Mouse (Mus musculus): ENCODE measurements at regions not wholly inside any gene's neighbourhood (a gene's known extent, or its start where the extent isn't known, plus 50 kb on each side); places are given as distances from the start of the nearest gene placed in this dataset.
A peak's percentile ranks its signal among the peaks of the same experiment; 100 is the strongest.

GRCm38 (mm10) chr2:161233155-161233741, 124.4 kb upstream of the Chd6 start:
- 73% methylated on average over 9 of the region's 9 CpGs for WGBS (ENCODE audit: insufficient replicate concordance)
- H3K27me3 ChIP-seq = no peaks in the 10 kb centered on the region
- no peaks in the 10 kb centered on the region for H3K4me1 ChIP-seq (replicated peaks)
- ATAC-seq (ENCODE audit: low read depth) (no peak), DNase-seq (no peak)
- no peak overlapping the region for H3K9ac ChIP-seq
- H3K36me3 ChIP-seq = no peaks in the 10 kb centered on the region
- no peak overlapping the region for H3K4me2 ChIP-seq
- no peaks in the 10 kb centered on the region for H3K9me3 ChIP-seq (replicated peaks)
- H3K4me3 ChIP-seq (replicated peaks) = no peak overlapping the region
- no peak overlapping the region for H3K27ac ChIP-seq

- Histone ChIP-seq H3K4me3 (replicated peaks) (no peak overlapping the region), H3K4me2 (no peak overlapping the region), H3K27ac (no peak overlapping the region), H3K36me3 (no peaks in the 10 kb centered on the region), H3K9me3 (replicated peaks) (no peaks in the 10 kb centered on the region), H3K9ac (no peak overlapping the region), H3K27me3 (no peaks in the 10 kb centered on the region), H3K4me1 (replicated peaks) (no peaks in the 10 kb centered on the region)
- DNase-seq (no peak), ATAC-seq (ENCODE audit: low read depth) (no peak)
- WGBS (ENCODE audit: insufficient replicate concordance) = 25% methylated on average over 4 of the region's 4 CpGs
Measured at GRCm38 (mm10) chr2:161231405-161231804, 122.5 kb upstream of the Chd6 start.

DNA sequence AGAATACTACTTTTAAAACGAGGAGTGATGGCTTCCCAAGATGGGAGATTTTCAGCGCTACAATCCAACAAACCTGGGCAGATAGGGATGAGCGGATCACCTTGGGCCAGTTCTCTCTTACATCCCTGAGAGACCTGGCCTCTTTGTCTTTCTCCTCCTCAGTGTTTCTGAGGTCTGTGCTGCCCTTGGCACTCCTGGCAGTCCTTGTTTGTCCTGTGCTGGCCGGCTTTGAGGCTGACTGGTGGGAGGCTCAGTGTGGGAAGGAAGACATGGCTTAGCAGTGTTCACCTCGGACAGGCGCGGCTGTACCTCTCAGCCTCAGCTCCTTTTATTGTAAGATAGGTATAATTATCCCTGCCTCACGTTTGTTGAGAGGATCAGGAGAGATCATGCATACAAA, 106.9 kb upstream of the Chd6 start:
- 73% methylated on average over 8 of the region's 8 CpGs for WGBS (ENCODE audit: insufficient replicate concordance)
- Histone ChIP-seq H3K4me1 (replicated peaks) (no peaks in the 10 kb centered on the region), H3K9ac (no peak overlapping the region), H3K9me3 (replicated peaks) (no peaks in the 10 kb centered on the region), H3K4me2 (no peak overlapping the region), H3K27ac (no peak overlapping the region), H3K4me3 (replicated peaks) (no peak overlapping the region), H3K27me3 (no peaks in the 10 kb centered on the region), H3K36me3 (no peaks in the 10 kb centered on the region)
- no peak for ATAC-seq (ENCODE audit: low read depth)
- no peak for DNase-seq

GRCm38 (mm10) chr2:161214681-161215458, 106.0 kb upstream of the Chd6 start:
- ATAC-seq (ENCODE audit: low read depth) = no peak
- no peak overlapping the region for H3K4me3 ChIP-seq (replicated peaks)
- peak; percentile 17 for DNase-seq

GRCm38 (mm10) chr2:161212322-161212882, 103.5 kb upstream of the Chd6 start:
- DNase-seq (no peak), ATAC-seq (ENCODE audit: low read depth) (no peak)
- no peaks in the 10 kb centered on the region for H3K9me3 ChIP-seq (replicated peaks)
- no peaks in the 10 kb centered on the region for H3K27me3 ChIP-seq
- WGBS (ENCODE audit: insufficient replicate concordance) = 56% methylated on average over 13 of the region's 13 CpGs
- no peak overlapping the region for H3K27ac ChIP-seq
- no peak overlapping the region for H3K4me3 ChIP-seq (replicated peaks)
- no peak overlapping the region for H3K4me2 ChIP-seq
- H3K36me3 ChIP-seq = no peaks in the 10 kb centered on the region
- no peaks in the 10 kb centered on the region for H3K4me1 ChIP-seq (replicated peaks)
- H3K9ac ChIP-seq = no peak overlapping the region

More at GRCm38 (mm10) chr2:161214681-161215458, 106.0 kb upstream of the Chd6 start:
- Histone ChIP-seq H3K9ac (no peak overlapping the region), H3K36me3 (no peaks in the 10 kb centered on the region), H3K27me3 (no peaks in the 10 kb centered on the region), H3K4me1 (replicated peaks) (no peaks in the 10 kb centered on the region), H3K9me3 (replicated peaks) (no peaks in the 10 kb centered on the region), H3K4me2 (no peak overlapping the region), H3K27ac (no peak overlapping the region)
- WGBS (ENCODE audit: insufficient replicate concordance) = 22% methylated on average over 15 of the region's 15 CpGs

DNA sequence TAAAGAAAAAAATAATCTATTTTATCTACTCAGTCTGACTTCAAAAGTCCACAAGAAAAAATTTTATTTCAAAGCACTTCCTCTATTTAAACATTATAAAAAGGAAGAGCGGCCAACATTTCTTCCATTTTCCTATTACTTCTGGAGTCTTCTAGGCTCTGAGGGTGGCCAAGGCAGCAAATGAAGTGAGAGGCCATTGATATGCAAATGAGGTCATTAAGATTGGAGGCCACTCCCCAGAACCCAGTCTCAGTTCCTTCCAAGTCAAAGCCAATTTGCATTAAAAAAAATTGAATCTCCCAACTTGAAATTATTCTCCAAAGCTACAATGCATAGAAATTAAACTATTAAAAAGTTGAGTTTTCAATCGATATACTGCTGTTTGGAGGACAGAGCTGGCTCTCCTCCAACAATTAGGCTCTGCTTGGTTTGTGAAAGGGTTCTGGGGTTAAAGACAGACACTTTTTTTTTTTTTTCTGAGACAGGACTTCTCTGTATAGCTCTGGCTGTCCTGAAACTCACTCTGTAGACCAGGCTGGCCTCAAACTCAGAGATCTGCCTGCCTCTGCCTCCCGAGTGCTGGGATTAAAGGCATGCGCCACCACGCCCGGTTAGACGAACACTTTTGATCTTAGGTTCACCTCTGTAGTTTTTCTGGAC, 88.0 kb upstream of the Chd6 start:
- no peaks in the 10 kb centered on the region for H3K9me3 ChIP-seq (replicated peaks)
- ATAC-seq (ENCODE audit: low read depth) = no peak
- WGBS (ENCODE audit: insufficient replicate concordance) = 77% methylated on average over 7 of the region's 7 CpGs

DNA sequence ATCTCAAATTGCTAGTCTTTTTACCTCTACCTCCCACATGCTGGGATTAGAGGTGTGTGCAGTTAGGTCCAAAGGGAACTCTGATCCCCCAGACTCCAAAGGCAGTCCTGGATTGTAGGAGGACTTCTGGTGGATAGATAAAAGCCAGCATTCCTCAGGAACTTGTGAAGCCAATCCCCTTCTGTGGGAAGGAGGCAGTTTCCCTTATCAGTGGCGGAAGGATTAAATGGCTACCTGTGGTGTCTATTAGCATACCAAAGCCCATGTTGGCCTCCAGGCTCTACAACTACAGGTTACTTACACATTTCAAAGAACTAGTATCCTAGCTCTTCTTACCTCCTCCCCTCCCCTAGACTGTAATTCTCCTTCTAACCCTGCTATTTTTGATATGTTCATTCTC, 78.6 kb upstream of the Chd6 start:
- ATAC-seq (ENCODE audit: low read depth) = no peak
- Histone ChIP-seq H3K9ac (no peak overlapping the region), H3K9me3 (replicated peaks) (no peaks in the 10 kb centered on the region), H3K27ac (no peak overlapping the region), H3K4me3 (replicated peaks) (no peak overlapping the region), H3K4me2 (no peak overlapping the region), H3K27me3 (no peaks in the 10 kb centered on the region), H3K4me1 (replicated peaks) (no peaks in the 10 kb centered on the region), H3K36me3 (no peaks in the 10 kb centered on the region)
- DNase-seq = no peak
- WGBS (ENCODE audit: insufficient replicate concordance) = 50% methylated on average over 1 of the region's 1 CpGs

More for the DNA sequence above, 88.0 kb upstream of the Chd6 start:
- Histone ChIP-seq H3K36me3 (no peaks in the 10 kb centered on the region), H3K4me2 (no peak overlapping the region), H3K27ac (no peak overlapping the region), H3K27me3 (no peaks in the 10 kb centered on the region), H3K4me3 (replicated peaks) (no peak overlapping the region), H3K9ac (no peak overlapping the region), H3K4me1 (replicated peaks) (no peaks in the 10 kb centered on the region)
- no peak for DNase-seq

DNA sequence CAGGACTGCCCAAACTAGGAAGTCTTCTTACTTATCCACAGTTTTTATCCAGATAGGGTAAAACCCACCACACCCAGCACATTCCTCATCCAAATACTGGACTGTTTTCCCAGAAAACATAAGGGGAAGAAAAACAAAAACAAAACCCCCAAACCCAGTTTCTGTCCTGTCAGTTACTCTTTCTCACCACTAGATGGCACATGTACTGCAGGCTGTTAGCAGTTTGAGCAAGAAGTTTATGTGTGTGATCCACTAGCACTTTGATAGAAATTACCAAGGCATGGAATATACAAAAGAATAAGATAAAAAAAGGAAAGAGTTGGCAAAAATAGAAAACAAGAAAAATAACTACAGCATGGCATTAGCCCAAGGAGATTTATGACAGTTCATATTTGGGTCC, 76.2 kb upstream of the Chd6 start:
- DNase-seq = no peak
- ATAC-seq (ENCODE audit: low read depth) = no peak
- H3K36me3 ChIP-seq = no peaks in the 10 kb centered on the region

DNA sequence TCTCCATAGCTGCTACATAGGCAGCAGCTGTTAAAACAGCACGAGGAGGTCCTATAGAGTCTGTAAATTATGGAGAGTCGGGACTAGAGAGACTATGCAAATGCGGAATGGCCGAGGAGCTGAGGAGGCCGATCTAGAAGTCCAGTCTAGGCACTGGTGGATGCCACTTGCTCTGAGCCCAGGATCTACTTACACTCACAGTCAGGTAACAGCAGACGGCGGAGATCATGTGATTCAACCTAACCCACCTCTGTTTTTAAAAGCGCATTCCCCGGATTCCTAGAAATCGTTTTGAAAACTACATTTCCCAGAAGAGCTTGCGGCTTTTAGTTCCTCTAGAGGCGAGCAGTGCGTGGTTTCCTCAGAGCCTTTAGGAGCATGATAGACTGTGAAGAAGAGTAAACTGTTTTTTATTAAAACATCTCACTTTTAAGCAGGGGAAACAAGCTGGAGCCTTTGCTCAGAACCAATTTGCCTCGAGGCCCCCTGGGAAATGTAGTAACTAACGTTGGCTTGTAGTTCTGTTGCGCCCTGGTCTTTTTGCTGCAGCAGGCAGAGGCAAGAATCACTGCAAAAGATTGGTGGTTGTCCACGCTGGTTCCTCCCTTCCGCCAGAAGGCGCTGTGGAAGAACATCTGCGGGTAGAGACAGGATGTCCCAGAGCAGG, 68.6 kb upstream of the Chd6 start:
- no peaks in the 10 kb centered on the region for H3K27me3 ChIP-seq
- no peaks in the 10 kb centered on the region for H3K36me3 ChIP-seq
- peak overlapping the region; percentile 52 for H3K4me2 ChIP-seq
- no peaks in the 10 kb centered on the region for H3K9me3 ChIP-seq (replicated peaks)
- 0 out of 2 replicates have a peak, but pooled peaks have one; percentile 50 for ATAC-seq (ENCODE audit: low read depth)
- peak overlapping the region; percentile 48 for H3K4me3 ChIP-seq (replicated peaks)
- WGBS (ENCODE audit: insufficient replicate concordance) = 3% methylated on average over 20 of the region's 20 CpGs
- DNase-seq = peak; percentile 19
- no peak overlapping the region for H3K27ac ChIP-seq
- H3K4me1 ChIP-seq (replicated peaks) = no peaks in the 10 kb centered on the region
- no peak overlapping the region for H3K9ac ChIP-seq

More for the DNA sequence above, 76.2 kb upstream of the Chd6 start:
- Histone ChIP-seq H3K27ac (no peak overlapping the region), H3K9ac (no peak overlapping the region), H3K4me2 (no peak overlapping the region), H3K4me3 (replicated peaks) (no peak overlapping the region), H3K27me3 (no peaks in the 10 kb centered on the region), H3K4me1 (replicated peaks) (no peaks in the 10 kb centered on the region), H3K9me3 (replicated peaks) (no peaks in the 10 kb centered on the region)

DNA sequence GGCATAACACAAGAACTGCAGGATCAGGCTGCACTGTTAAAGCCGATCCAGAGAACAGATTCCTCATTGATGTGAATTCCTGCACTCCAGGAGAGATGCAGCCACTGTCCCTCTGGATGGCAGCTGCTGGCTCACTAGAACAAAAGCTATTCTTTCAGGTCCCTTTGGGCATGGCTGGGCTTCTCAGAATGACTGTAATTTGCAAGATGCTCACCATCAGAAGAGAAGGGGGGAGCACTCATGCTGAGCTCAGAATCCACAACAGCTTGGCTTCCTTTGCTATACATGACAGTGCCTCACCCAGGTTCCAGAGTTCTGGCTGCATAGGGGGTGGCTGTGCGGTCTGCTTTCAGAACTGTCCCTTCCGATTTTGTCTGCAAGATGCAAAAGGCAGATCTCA, 57.8 kb upstream of the Chd6 start:
- Histone ChIP-seq H3K36me3 (no peaks in the 10 kb centered on the region), H3K4me3 (replicated peaks) (no peak overlapping the region), H3K9me3 (replicated peaks) (no peaks in the 10 kb centered on the region), H3K4me1 (replicated peaks) (no peaks in the 10 kb centered on the region), H3K9ac (no peak overlapping the region), H3K4me2 (no peak overlapping the region), H3K27me3 (no peaks in the 10 kb centered on the region), H3K27ac (no peak overlapping the region)
- 32% methylated on average over 3 of the region's 3 CpGs for WGBS (ENCODE audit: insufficient replicate concordance)
- DNase-seq (no peak), ATAC-seq (ENCODE audit: low read depth) (no peak)

DNA sequence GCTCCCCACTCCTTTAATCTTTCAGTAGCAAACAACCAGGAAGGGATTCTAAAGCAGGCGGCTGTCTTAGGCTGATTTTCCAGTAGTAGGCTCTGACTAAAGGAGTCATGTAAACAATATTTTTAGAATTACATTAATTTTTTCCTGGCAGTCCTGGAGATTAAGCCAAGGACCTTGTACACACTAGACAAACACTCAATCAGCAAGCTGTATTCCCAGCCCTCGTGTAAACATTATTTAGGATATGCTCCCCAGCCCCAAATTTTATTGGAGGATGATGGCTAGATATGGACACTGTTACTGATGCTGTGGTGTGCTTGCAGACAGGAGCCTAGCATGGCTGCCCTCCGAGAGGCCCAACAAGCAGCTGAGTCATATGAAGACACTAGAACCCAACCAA, 56.6 kb upstream of the Chd6 start:
- DNase-seq (no peak), ATAC-seq (ENCODE audit: low read depth) (no peak)
- Histone ChIP-seq H3K4me1 (replicated peaks) (no peaks in the 10 kb centered on the region), H3K27ac (no peak overlapping the region), H3K27me3 (no peaks in the 10 kb centered on the region), H3K9me3 (replicated peaks) (no peaks in the 10 kb centered on the region), H3K4me2 (no peak overlapping the region), H3K4me3 (replicated peaks) (no peak overlapping the region), H3K36me3 (no peaks in the 10 kb centered on the region), H3K9ac (no peak overlapping the region)
- WGBS (ENCODE audit: insufficient replicate concordance) = 46% methylated on average over 3 of the region's 3 CpGs
